ENCODE assay signal across 13 mouse cellular contexts in the genomic region with DNA sequence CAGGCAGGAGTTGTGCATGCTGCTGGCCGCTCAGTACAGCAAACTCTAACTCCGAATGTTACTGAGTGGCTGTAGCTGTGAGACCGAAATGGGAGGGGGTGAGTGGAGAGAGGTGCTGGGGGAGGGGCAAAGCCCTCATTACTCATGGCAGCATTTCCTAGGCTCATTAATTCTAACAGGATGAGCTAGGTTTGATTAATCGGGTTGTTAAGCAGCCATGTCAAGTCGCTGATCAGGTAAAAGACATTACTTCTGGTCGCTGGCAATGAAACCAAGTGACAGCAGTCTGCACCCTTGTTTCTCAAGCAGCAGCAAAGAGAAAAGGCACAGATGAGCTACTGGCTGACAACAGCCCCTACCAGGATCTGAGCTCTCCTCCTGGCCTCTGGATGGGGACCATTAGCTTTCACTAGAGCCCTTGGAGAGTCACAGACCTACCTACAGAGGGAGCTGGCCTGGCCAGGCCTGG.
A peak's percentile ranks its signal among the peaks of the same experiment; 100 is the strongest.
DNase-seq lines count a peak whose midpoint lies in the region; ATAC-seq and TF ChIP-seq lines count a peak whose summit lies in the region.
"Had no signal": no experiment of that assay in that cellular context is flagged by ENCODE, and none has a peak within 500 bp of the region (broad histone marks: within the 10 kb centered on the region; RNA-seq: fewer than 3 reads in every experiment).

No protein-coding gene starts in this region.

- no peak overlapping the region for H3K27ac ChIP-seq in intestine, postnatal 0 days (ENCODE audit: low read depth, low read length)
- H3K27ac ChIP-seq in intestine, embryonic 16.5 days (ENCODE audit: low read length) = no peak overlapping the region
- no peak overlapping the region for H3K27ac ChIP-seq in neural tube, embryonic 11.5 days (ENCODE audit: low read depth, low read length)
- H3K27ac ChIP-seq: lung, embryonic 15.5 days had no signal

- ATAC-seq in intestine, postnatal 0 days = no peak
- ATAC-seq in intestine, embryonic 16.5 days = no peak
- no peak; the same call in 1 of the 2 replicates for ATAC-seq in neural tube, embryonic 11.5 days (ENCODE audit: insufficient read depth, low FRiP score, low TSS enrichment)

- H3K4me3 ChIP-seq in intestine, postnatal 0 days (ENCODE audit: low read depth, low read length) = no peak overlapping the region
- H3K4me3 ChIP-seq in intestine, embryonic 16.5 days (ENCODE audit: low read length) = no peak overlapping the region
- H3K4me3 ChIP-seq in neural tube, embryonic 11.5 days (ENCODE audit: low read depth, low read length) = no peak overlapping the region
- H3K4me3 ChIP-seq: lung, embryonic 15.5 days had no signal

- H3K9me3 ChIP-seq in intestine, postnatal 0 days (ENCODE audit: control insufficient read depth) = no peaks in the 10 kb centered on the region
- H3K9me3 ChIP-seq in intestine, embryonic 16.5 days (ENCODE audit: control insufficient read depth, low read length) = no peaks in the 10 kb centered on the region
- no peaks in the 10 kb centered on the region for H3K9me3 ChIP-seq in neural tube, embryonic 11.5 days (ENCODE audit: control insufficient read depth, low read length)
- H3K9me3 ChIP-seq: lung, embryonic 15.5 days had no signal

- DNase-seq in neural tube, embryonic 11.5 days (ENCODE audit: low spot score) = peak; percentile 17
- DNase-seq in neural tube, embryonic 10.5 days (ENCODE audit: extremely low spot score, low spot score) = no peak
- DNase-seq in mesoderm, embryonic 11.5 days (ENCODE audit: low read depth, low spot score) = peak; percentile 6
- DNase-seq in right cerebral cortex, adult 18-20 months = no peak
- no peak for DNase-seq in frontal cortex, postnatal 10 days (ENCODE audit: low spot score in 2 of 2)
- DNase-seq in lung, adult 18-20 months = no peak
- DNase-seq: cerebellum, adult 18-20 months; heart, postnatal 10 days; kidney, adult 2 months; right cerebral cortex, postnatal 4 days had no signal

- H3K4me2 ChIP-seq in intestine, postnatal 0 days (replicated peaks; ENCODE audit: low read depth) = no peak overlapping the region
- H3K4me2 ChIP-seq in intestine, embryonic 16.5 days (ENCODE audit: low read depth, low read length) = no peak overlapping the region
- H3K4me2 ChIP-seq in neural tube, embryonic 11.5 days (ENCODE audit: low read depth) = no peak overlapping the region
- H3K4me2 ChIP-seq: lung, embryonic 15.5 days had no signal

- no peaks in the 10 kb centered on the region for H3K4me1 ChIP-seq in intestine, postnatal 0 days (replicated peaks; ENCODE audit: control insufficient read depth, insufficient read depth, low read length)
- H3K4me1 ChIP-seq in intestine, embryonic 16.5 days (ENCODE audit: control insufficient read depth, insufficient read depth, low read length) = no peaks in the 10 kb centered on the region
- H3K4me1 ChIP-seq in neural tube, embryonic 11.5 days (ENCODE audit: control insufficient read depth, insufficient read depth, low read length) = no peaks in the 10 kb centered on the region
- H3K4me1 ChIP-seq: lung, embryonic 15.5 days had no signal

- H3K9ac ChIP-seq in intestine, postnatal 0 days (ENCODE audit: low read depth, low read length) = no peak overlapping the region
- no peak overlapping the region for H3K9ac ChIP-seq in intestine, embryonic 16.5 days (ENCODE audit: low read depth, low read length)
- no peak overlapping the region for H3K9ac ChIP-seq in neural tube, embryonic 11.5 days (ENCODE audit: low read length)
- H3K9ac ChIP-seq: lung, embryonic 15.5 days had no signal

- 0 out of 2 replicates have a peak, but pooled peaks have one; percentile 2 for TF ChIP-seq CTCF in intestine, postnatal 0 days (IDR thresholded peaks at IDR 0.05; ENCODE audit: low read depth)

- no peaks in the 10 kb centered on the region for H3K27me3 ChIP-seq in intestine, postnatal 0 days (replicated peaks; ENCODE audit: control insufficient read depth, insufficient read depth, low read length)
- no peaks in the 10 kb centered on the region for H3K27me3 ChIP-seq in intestine, embryonic 16.5 days (replicated peaks; ENCODE audit: control insufficient read depth, insufficient read depth, low read length)
- no peaks in the 10 kb centered on the region for H3K27me3 ChIP-seq in neural tube, embryonic 11.5 days (ENCODE audit: control insufficient read depth, insufficient read depth, low read length)
- H3K27me3 ChIP-seq: lung, embryonic 15.5 days had no signal

- 71% methylated on average over 6 of the region's 6 CpGs for WGBS in intestine, postnatal 0 days
- WGBS in intestine, embryonic 16.5 days = 68% methylated on average over 6 of the region's 6 CpGs
- 69% methylated on average over 6 of the region's 6 CpGs for WGBS in neural tube, embryonic 11.5 days

- no peaks in the 10 kb centered on the region for H3K36me3 ChIP-seq in intestine, postnatal 0 days (ENCODE audit: control insufficient read depth, insufficient read depth)
- H3K36me3 ChIP-seq in intestine, embryonic 16.5 days (ENCODE audit: control insufficient read depth, insufficient read depth, low read length) = no peaks in the 10 kb centered on the region
- no peaks in the 10 kb centered on the region for H3K36me3 ChIP-seq in neural tube, embryonic 11.5 days (ENCODE audit: control insufficient read depth, insufficient read depth, low read length)
- H3K36me3 ChIP-seq: lung, embryonic 15.5 days had no signal

Comparison
In these comparisons a context has a peak if more than half of its experiments do, and no peak if none do; other contexts are left out.
1. DNase-seq: peak in neural tube, embryonic 11.5 days (single experiment) and mesoderm, embryonic 11.5 days (single experiment); none in neural tube, embryonic 10.5 days (single experiment), right cerebral cortex, adult 18-20 months (single experiment), frontal cortex, postnatal 10 days (0 of 2) and lung, adult 18-20 months (0 of 2).